Mouse (Mus musculus) olfactory bulb, adult 2 months (tissue): ENCODE results near the gene St8sia2.

ENCODE experiments used
- CTCF ChIP-seq: fragments of 200-500 bp; IDR thresholded peaks from 2 replicates; pipeline ENCODE4 v1.5.1; 2012; ENCODE audit warnings: low read depth, mild to moderate bottlenecking, low read length, moderate library complexity; ENCODE audit not compliant: insufficient read depth
- POLR2A ChIP-seq: fragments of 200-500 bp; IDR thresholded peaks from 2 replicates; pipeline ENCODE4 v1.6.1; 2012; ENCODE audit warnings: mild to moderate bottlenecking, low read depth, low read length, moderate library complexity; ENCODE audit not compliant: insufficient read depth

DNA sequence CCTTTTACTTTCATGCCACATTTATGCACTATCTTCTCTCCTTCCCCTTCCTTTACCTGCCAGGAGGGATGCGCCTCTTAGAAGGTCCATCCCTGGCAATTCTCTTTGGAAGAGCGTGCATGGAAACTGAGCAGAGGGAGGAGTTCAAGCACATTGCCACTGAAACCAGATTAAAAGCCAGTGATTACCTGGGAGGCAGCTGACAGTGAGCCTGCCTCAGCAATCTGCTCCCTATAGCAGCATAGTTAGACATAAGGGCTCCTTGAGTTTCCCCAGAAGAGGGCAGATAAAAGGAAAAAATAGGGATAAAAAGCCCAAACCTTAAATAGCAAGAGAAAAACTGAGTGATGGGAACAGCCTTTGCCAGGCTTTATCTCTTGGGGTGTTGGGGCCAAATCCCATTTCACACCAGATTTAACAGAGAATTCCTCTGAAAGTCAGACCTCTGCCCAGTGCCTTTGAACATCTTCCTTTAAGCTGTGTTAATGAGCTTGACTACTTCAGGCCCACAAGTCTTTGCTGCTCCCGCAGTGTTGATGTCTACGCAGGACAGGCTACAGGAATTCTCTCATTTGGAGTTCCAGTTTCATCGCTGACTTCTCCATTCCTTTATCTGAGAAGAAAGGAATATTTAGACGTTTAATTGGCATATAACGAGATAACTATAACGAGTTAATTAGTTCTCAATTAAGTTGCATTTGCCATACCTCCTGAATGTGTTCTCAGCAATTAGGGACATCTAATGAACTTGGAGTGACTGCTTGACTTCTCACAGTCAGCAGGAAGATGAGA, 31.9 kb upstream of the St8sia2 start:
- TF ChIP-seq POLR2A (no peak), CTCF (no peak)
